Comparison of ENCODE assay signal across 23 mouse cellular contexts in genomic region chr15:86482362-86482761, GRCm38 (mm10).
"Had no signal": no experiment of that assay in that cellular context is flagged by ENCODE, and none has a peak within 500 bp of the region (broad histone marks: within the 10 kb centered on the region; RNA-seq: fewer than 3 reads in every experiment).

No protein-coding gene starts in this region.

- H3K27me3 ChIP-seq: hindbrain, embryonic 15.5 days; kidney, embryonic 15.5 days; limb, embryonic 13.5 days; limb, embryonic 15.5 days had no signal

- DNase-seq: forebrain, postnatal 0 days; gastrocnemius, postnatal 14 days; gastrocnemius, postnatal 36 days; heart, adult 2 months; heart, postnatal 14 days; heart, postnatal 36 days; kidney, adult 11 months; kidney, adult 2 months; kidney, adult 9 months; kidney, postnatal 14 days; kidney, postnatal 36 days had no signal

- ATAC-seq: forebrain, postnatal 0 days; hindbrain, postnatal 0 days; intestine, embryonic 16.5 days had no signal

- H3K4me3 ChIP-seq: heart, adult 2 months; heart, embryonic 13.5 days; heart, embryonic 15.5 days; hindbrain, embryonic 13.5 days; hindbrain, embryonic 15.5 days; kidney, embryonic 15.5 days; left cerebral cortex, adult 2 months; limb, embryonic 13.5 days; limb, embryonic 15.5 days had no signal

- H3K4me2 ChIP-seq: heart, embryonic 11.5 days; heart, embryonic 13.5 days; heart, embryonic 15.5 days; hindbrain, embryonic 13.5 days; hindbrain, embryonic 15.5 days; kidney, embryonic 15.5 days; limb, embryonic 13.5 days; limb, embryonic 15.5 days had no signal

- H3K9me3 ChIP-seq: heart, embryonic 13.5 days; heart, embryonic 15.5 days; hindbrain, embryonic 13.5 days; hindbrain, embryonic 15.5 days; kidney, embryonic 15.5 days; limb, embryonic 13.5 days; limb, embryonic 15.5 days had no signal

- H3K36me3 ChIP-seq: heart, embryonic 13.5 days; heart, embryonic 15.5 days; hindbrain, embryonic 13.5 days; hindbrain, embryonic 15.5 days; kidney, embryonic 15.5 days; limb, embryonic 13.5 days; limb, embryonic 15.5 days had no signal

- H3K27ac ChIP-seq: heart, adult 2 months; heart, embryonic 13.5 days; heart, embryonic 15.5 days; hindbrain, embryonic 13.5 days; hindbrain, embryonic 15.5 days; hindbrain, postnatal 0 days; kidney, embryonic 15.5 days; kidney, postnatal 0 days; left cerebral cortex, adult 2 months; limb, embryonic 13.5 days; limb, embryonic 15.5 days had no signal

- H3K9ac ChIP-seq: forebrain, postnatal 0 days; heart, embryonic 13.5 days; heart, embryonic 15.5 days; hindbrain, embryonic 13.5 days; hindbrain, embryonic 15.5 days; kidney, embryonic 15.5 days; limb, embryonic 13.5 days; limb, embryonic 15.5 days had no signal
